Mouse (Mus musculus) stomach, postnatal 0 days (tissue): ENCODE data around the gene Dbh. TPM values are rescaled to one million over a fixed set of nuclear protein-coding genes. Genes with fewer than 3 reads are reported as not detected.
A peak's percentile ranks its signal among the peaks of the same experiment; 100 is the strongest.

ENCODE experiments used
- ATAC-seq: fragments of 200-750 bp; cut with Nextera tagmentation; 2 replicates; pipeline ENCODE4 v1.8.0; 2017; ENCODE audit not compliant: low FRiP score, low TSS enrichment
- DNase-seq: peaks from one replicate; pipeline ENCODE4 v3.0.0-alpha.2; 2016; ENCODE audit warnings: low spot score
- H3K27ac ChIP-seq: fragments of 300-500 bp; sonication (generic); replicated peaks from 2 replicates; pipeline ENCODE4 v1.5.1; 2014; ENCODE audit warnings: mild to moderate bottlenecking, control low read depth
- H3K27me3 ChIP-seq: fragments of 300-500 bp; sonication (generic); 2 replicates; pipeline ENCODE4 v1.6.1; 2014; ENCODE audit warnings: low read length; ENCODE audit not compliant: control insufficient read depth, insufficient read depth
- H3K36me3 ChIP-seq: fragments of 300-500 bp; sonication (generic); 2 replicates; pipeline ENCODE4 v1.6.1; 2014; ENCODE audit warnings: low read length, mixed read lengths; ENCODE audit not compliant: control insufficient read depth, insufficient read depth
- H3K4me1 ChIP-seq: fragments of 300-500 bp; sonication (generic); replicated peaks from 2 replicates; pipeline ENCODE4 v1.6.1; 2014; ENCODE audit warnings: antibody characterized with exemption; ENCODE audit not compliant: control insufficient read depth, insufficient read depth
- H3K4me2 ChIP-seq: fragments of 300-500 bp; sonication (generic); replicated peaks from 2 replicates; pipeline ENCODE4 v1.6.1; 2014; ENCODE audit warnings: low read depth, mild to moderate bottlenecking, control low read depth, moderate library complexity
- H3K4me3 ChIP-seq: fragments of 300-500 bp; sonication (generic); 2 replicates; pipeline ENCODE4 v1.5.1; 2014; ENCODE audit warnings: low read depth, low read length, control low read depth
- H3K9ac ChIP-seq: fragments of 300-500 bp; sonication (generic); 2 replicates; pipeline ENCODE4 v1.6.1; 2014; ENCODE audit warnings: mild to moderate bottlenecking, low read length, control low read depth, mixed read lengths
- H3K9me3 ChIP-seq: fragments of 300-500 bp; sonication (generic); 2 replicates; pipeline ENCODE4 v1.6.1; 2016; ENCODE audit warnings: low read length; ENCODE audit not compliant: control insufficient read depth
- CTCF ChIP-seq: IDR thresholded peaks from 2 replicates; pipeline ENCODE4 v1.5.1; 2016; ENCODE audit warnings: antibody characterized with exemption, low read depth, mild to moderate bottlenecking, moderate library complexity
- EP300 ChIP-seq: optimal IDR thresholded peaks from 2 replicates; pipeline ENCODE3; 2016; ENCODE audit warnings: antibody characterized with exemption
- WGBS: fragments of 180-500 bp; shearing (Covaris S2); extraction: QIAGEN DNeasy Blood & Tissue Kit; methylation state at CpG from one replicate; pipeline ENCODE4 v1.1.7; 2014; 5-methylcytosine and 5-hydroxymethylcytosine counted together
- polyA plus RNA-seq: library from polyadenylated mRNA; unstranded; fragments of >200 nt; fragmentation: Nextera tagmentation; extraction: Ambion mirVana; gene quantifications from 2 replicates; pipeline ENCODE4 v1.2.1, GENCODE M21; 2015

The Dbh gene
- polyA plus RNA-seq, 1 experiment from 2014 or later, result 0.13 TPM

GRCm38 (mm10) chr2:27229481-27230105 is 64.6 kb downstream of the Dbh start:
- DNase-seq, result no peak
- H3K4me3 ChIP-seq, result no peak overlapping the region

GRCm38 (mm10) chr2:27232376-27232775 is 67.3 kb downstream of the Dbh start:
- H3K36me3 ChIP-seq, result no peaks in the 10 kb centered on the region
- H3K9me3 ChIP-seq, result no peaks in the 10 kb centered on the region
- 20% methylated on average over 7 of the region's 7 CpGs for WGBS
- H3K4me1 ChIP-seq, result no peaks in the 10 kb centered on the region; the same call in 1 of the 2 replicates
- DNase-seq, result no peak
- peak overlapping the region; percentile 35; the same call in 1 of the 2 replicates for H3K9ac ChIP-seq
- no peak overlapping the region for H3K4me2 ChIP-seq
- peak; percentile 49; the same call in 1 of the 2 replicates for ATAC-seq
- H3K27me3 ChIP-seq, result no peaks in the 10 kb centered on the region
- TF ChIP-seq CTCF, result no peak
- TF ChIP-seq EP300, result no peak
- H3K27ac ChIP-seq, result no peak overlapping the region
- no peak overlapping the region for H3K4me3 ChIP-seq

More at GRCm38 (mm10) chr2:27229481-27230105, 64.6 kb downstream of the Dbh start:
- WGBS, result 78% methylated on average over 2 of the region's 2 CpGs
- H3K27ac ChIP-seq, result no peak overlapping the region
- H3K4me2 ChIP-seq, result no peak overlapping the region
- no peak for ATAC-seq
- TF ChIP-seq EP300, result no peak
- no peak for TF ChIP-seq CTCF
- H3K9ac ChIP-seq, result no peak overlapping the region
- no peaks in the 10 kb centered on the region for H3K27me3 ChIP-seq
- H3K36me3 ChIP-seq, result no peaks in the 10 kb centered on the region
- no peaks in the 10 kb centered on the region for H3K9me3 ChIP-seq
- H3K4me1 ChIP-seq, result no peaks in the 10 kb centered on the region; the same call in 1 of the 2 replicates

Other genes starting within 250 kb of the Dbh start
- 26.2 and 26.5 TPM in 2 replicates for gene Surf2, start 248.9 kb upstream of the Dbh start, polyA plus RNA-seq
- 64.7 and 68.2 TPM in 2 replicates for gene Surf1, start 248.7 kb upstream of the Dbh start, polyA plus RNA-seq
- 175 and 183 TPM in 2 replicates for gene Surf4, start 231.3 kb upstream of the Dbh start, polyA plus RNA-seq
- 0.08 TPM in 1 of 2 replicates, not detected in the other for gene Stkld1, start 231.2 kb upstream of the Dbh start, polyA plus RNA-seq
- 21.7 and 23.0 TPM in 2 replicates for gene Rexo4, start 200.8 kb upstream of the Dbh start, polyA plus RNA-seq
- gene Adamts13, start 191.8 kb upstream of the Dbh start, polyA plus RNA-seq, result 0.05 and 0.10 TPM in 2 replicates
- 35.1 and 37.7 TPM in 2 replicates for gene Cacfd1, start 155.3 kb upstream of the Dbh start, polyA plus RNA-seq
- gene Slc2a6, start 137.2 kb upstream of the Dbh start, polyA plus RNA-seq, result 2.0 and 2.7 TPM in 2 replicates
- gene Mymk, start 93.1 kb upstream of the Dbh start, polyA plus RNA-seq, result 0.55 and 1.1 TPM in 2 replicates
- 1.4 and 3.4 TPM in 2 replicates for gene Adamtsl2, start 85.9 kb upstream of the Dbh start, polyA plus RNA-seq
- gene Fam163b, start 22.7 kb upstream of the Dbh start, polyA plus RNA-seq, result 0.07 and 0.13 TPM in 2 replicates
- gene Sardh, start 83.1 kb downstream of the Dbh start, polyA plus RNA-seq, result 7.2 and 8.9 TPM in 2 replicates